ENCODE assay signal across 1 mouse cellular context in genomic region chr14:20661661-20662331, GRCm38 (mm10).
TF ChIP-seq lines count a peak whose summit lies in the region.

No protein-coding gene starts in this region.

TF ChIP-seq in C2C12, 6 proteins besides CTCF, POLR2A, EP300 and RAD21 (continued from another document):
- TF ChIP-seq MYOG (IDR thresholded peaks at IDR 0.05; ENCODE audit: control insufficient read depth, extremely low read depth, insufficient read length) (no peak), CEBPB (IDR thresholded peaks at IDR 0.05; ENCODE audit: low read depth) (no peak), FOSL1 (IDR thresholded peaks at IDR 0.05; ENCODE audit: insufficient read depth, low read length, poor library complexity, severe bottlenecking) (no peak)
